Mouse (Mus musculus) heart, embryonic 10.5 days (tissue): ENCODE data around the gene Gm5796. TPM values are rescaled to one million over a fixed set of nuclear protein-coding genes. Genes with fewer than 3 reads are reported as not detected.
"Not testable (repeated sequence)": the region's sequence is repeated elsewhere in the genome, so short reads cannot be mapped to it uniquely, and the experiment has no call there.

ENCODE experiments used
- DNase-seq: peaks from one replicate; pipeline ENCODE4 v3.0.0-alpha.2; 2017; ENCODE audit warnings: low spot score
- H3K27ac ChIP-seq: fragments of 300-500 bp; sonication (generic); 2 replicates; pipeline ENCODE4 v1.5.1; 2016; ENCODE audit warnings: mild to moderate bottlenecking
- H3K27me3 ChIP-seq: fragments of 300-500 bp; sonication (generic); 2 replicates; pipeline ENCODE4 v1.6.1; 2016; ENCODE audit warnings: mild to moderate bottlenecking; ENCODE audit not compliant: poor library complexity, insufficient read depth, severe bottlenecking
- H3K36me3 ChIP-seq: fragments of 300-500 bp; sonication (generic); 2 replicates; pipeline ENCODE4 v1.6.1; 2016; ENCODE audit warnings: mild to moderate bottlenecking, moderate library complexity
- H3K4me1 ChIP-seq: fragments of 300-500 bp; sonication (generic); 2 replicates; pipeline ENCODE4 v1.6.1; 2016; ENCODE audit warnings: mild to moderate bottlenecking
- H3K4me3 ChIP-seq: fragments of 300-500 bp; sonication (generic); 2 replicates; pipeline ENCODE4 v1.5.1; 2016; ENCODE audit warnings: mild to moderate bottlenecking, moderate library complexity
- H3K9me3 ChIP-seq: fragments of 300-500 bp; sonication (generic); 2 replicates; pipeline ENCODE4 v1.6.1; 2016; ENCODE audit warnings: mild to moderate bottlenecking, moderate library complexity
- WGBS: fragments of 180-500 bp; shearing (Covaris S2); methylation state at CpG from one replicate; pipeline ENCODE4 v1.1.7; 2016; 5-methylcytosine and 5-hydroxymethylcytosine counted together
- polyA plus RNA-seq: library from polyadenylated mRNA; unstranded; fragments of >200 nt; fragmentation: Nextera tagmentation; extraction: Ambion mirVana; gene quantifications from 2 replicates; pipeline ENCODE4 v1.2.1, GENCODE M21; 2016

Gene Gm5796
- 1.0 and 1.1 TPM in 2 replicates for polyA plus RNA-seq

DNA sequence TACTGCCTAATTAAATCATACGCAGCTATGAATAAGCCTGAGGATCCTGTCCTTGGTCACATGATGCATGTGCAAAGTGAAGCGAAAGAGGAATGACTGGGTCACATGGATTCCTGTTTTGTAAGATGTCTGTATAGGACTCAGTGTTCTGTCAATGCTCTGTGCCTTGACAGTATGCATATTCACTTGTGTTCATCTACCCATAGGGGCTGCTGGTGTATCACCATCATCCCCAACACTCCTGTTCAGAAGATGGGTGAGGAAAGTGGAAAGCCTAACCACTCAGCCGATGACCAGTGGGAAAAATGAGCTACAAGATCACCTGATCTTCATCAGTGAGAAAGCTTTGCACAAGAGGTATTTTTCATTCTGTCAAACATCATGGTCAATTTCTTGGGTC lies at the start of gene Gm5796:
Gene Gm5796, plus strand, starts transcription at position 301 of the 400 bp plus-strand sequence.
- not testable (repeated sequence) for H3K36me3 ChIP-seq, H3K4me3 ChIP-seq, H3K9me3 ChIP-seq, H3K4me1 ChIP-seq, H3K27me3 ChIP-seq, H3K27ac ChIP-seq, DNase-seq
- WGBS = 92% methylated on average over 1 of the region's 3 CpGs

DNA sequence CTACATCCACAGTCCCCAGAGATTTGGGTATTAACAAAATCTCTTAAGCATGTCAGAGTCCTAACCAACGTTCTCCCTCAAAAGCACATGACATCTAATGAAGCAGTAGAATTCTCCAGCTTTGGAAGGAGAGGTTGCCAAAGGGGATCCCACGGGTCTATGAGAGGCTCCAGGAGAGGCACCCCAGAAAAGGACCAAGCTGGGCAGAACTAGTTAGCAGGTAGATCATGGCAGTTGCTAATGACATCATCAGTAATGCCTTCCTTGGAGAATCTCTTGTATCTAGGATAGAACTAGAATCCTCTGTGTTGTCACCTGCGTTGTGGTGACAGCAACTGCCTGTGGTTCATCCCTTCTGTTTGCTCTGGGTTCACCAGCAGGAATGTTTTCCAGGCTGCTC lies 25.6 kb upstream of the Gm5796 start, which contains the start of gene Gm3099:
Gene Gm3099, plus strand, starts transcription at position 301 of the 400 bp plus-strand sequence.
- not testable (repeated sequence) for H3K36me3 ChIP-seq, H3K4me3 ChIP-seq, H3K9me3 ChIP-seq, H3K27ac ChIP-seq, DNase-seq, H3K27me3 ChIP-seq, H3K4me1 ChIP-seq
- 50% methylated on average over 1 of the region's 3 CpGs for WGBS

DNA sequence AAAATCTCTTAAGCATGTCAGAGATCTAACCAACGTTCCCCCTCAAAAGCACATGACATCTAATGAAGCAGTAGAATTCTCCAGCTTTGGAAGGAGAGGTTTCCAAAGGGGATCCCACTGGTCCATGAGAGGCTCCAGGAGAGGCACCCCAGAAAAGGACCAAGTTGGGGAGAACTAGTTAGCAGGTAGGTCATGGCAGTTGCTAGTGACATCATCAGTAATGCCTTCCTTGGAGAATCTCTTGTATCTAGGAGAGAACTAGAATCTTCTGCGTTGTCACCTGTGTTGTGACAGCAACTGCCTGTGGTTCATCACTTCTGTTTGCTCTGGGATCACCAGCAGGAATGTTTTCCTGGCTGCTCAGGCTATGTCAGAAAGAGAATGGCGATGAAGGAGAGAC lies 60.1 kb downstream of the Gm5796 start, which contains the start of gene Gm3115:
Gene Gm3115, plus strand, starts transcription at position 301 of the 400 bp plus-strand sequence.
- not testable (repeated sequence) for H3K27me3 ChIP-seq, H3K27ac ChIP-seq, H3K36me3 ChIP-seq, H3K9me3 ChIP-seq, H3K4me3 ChIP-seq, H3K4me1 ChIP-seq, DNase-seq
- 58% methylated on average over 3 of the region's 3 CpGs for WGBS

Other genes with a start within 250 kb of the Gm5796 start
- gene Gm3002, start 213.9 kb upstream of the Gm5796 start, polyA plus RNA-seq = 2.0 and 3.4 TPM in 2 replicates
- 0.54 TPM in 1 of 2 replicates, not detected in the other for gene Gm3033, start 177.7 kb upstream of the Gm5796 start, polyA plus RNA-seq
- gene Gm2916, start 139.8 kb upstream of the Gm5796 start, polyA plus RNA-seq = 0.68 and 1.2 TPM in 2 replicates
- gene Gm3029, start 92.2 kb upstream of the Gm5796 start, polyA plus RNA-seq = 0.31 TPM in 1 of 2 replicates, not detected in the other
- 0.51 and 0.99 TPM in 2 replicates for gene Gm3095, start 60.4 kb upstream of the Gm5796 start, polyA plus RNA-seq
- gene Gm3099, start 25.5 kb upstream of the Gm5796 start, polyA plus RNA-seq = not detected in 2 replicates
- gene Gm3115, start 60.2 kb downstream of the Gm5796 start, polyA plus RNA-seq = not detected in 2 replicates
- 0.44 and 0.53 TPM in 2 replicates for gene Gm8108, start 86.6 kb downstream of the Gm5796 start, polyA plus RNA-seq
- not detected in 2 replicates for gene Gm3127, start 141.1 kb downstream of the Gm5796 start, polyA plus RNA-seq
- 0.16 and 0.30 TPM in 2 replicates for gene Gm2974, start 158.6 kb downstream of the Gm5796 start, polyA plus RNA-seq
- not detected in 2 replicates for gene Gm3138, start 225.7 kb downstream of the Gm5796 start, polyA plus RNA-seq